Mouse (Mus musculus) midbrain, embryonic 15.5 days (tissue): ENCODE measurements around the gene 1700013G24Rik. TPM values are rescaled to one million over a fixed set of nuclear protein-coding genes. Genes with fewer than 3 reads are reported as not detected.

Experiments
- ATAC-seq: fragments of 200-750 bp; cut with Nextera tagmentation; replicated peaks from 2 replicates; pipeline ENCODE4 v1.8.0; 2017; ENCODE audit warnings: moderate TSS enrichment
- H3K27ac ChIP-seq: fragments of 300-500 bp; sonication (generic); 2 replicates; pipeline ENCODE4 v1.5.1; 2015; ENCODE audit warnings: mild to moderate bottlenecking, inconsistent platforms
- H3K27me3 ChIP-seq: fragments of 300-500 bp; sonication (generic); replicated peaks from 2 replicates; pipeline ENCODE4 v1.6.1; 2015; ENCODE audit warnings: inconsistent platforms
- H3K36me3 ChIP-seq: fragments of 300-500 bp; sonication (generic); replicated peaks from 2 replicates; pipeline ENCODE4 v1.6.1; 2015; ENCODE audit warnings: inconsistent platforms
- H3K4me1 ChIP-seq: fragments of 300-500 bp; sonication (generic); 2 replicates; pipeline ENCODE4 v1.6.1; 2015; ENCODE audit warnings: inconsistent platforms
- H3K4me2 ChIP-seq: fragments of 300-500 bp; sonication (generic); 2 replicates; pipeline ENCODE4 v1.6.1; 2015; ENCODE audit warnings: inconsistent platforms, mild to moderate bottlenecking, moderate library complexity
- H3K4me3 ChIP-seq: fragments of 300-500 bp; sonication (generic); 2 replicates; pipeline ENCODE4 v1.5.1; 2015; ENCODE audit warnings: mild to moderate bottlenecking, inconsistent platforms
- H3K9ac ChIP-seq: fragments of 300-500 bp; sonication (generic); 2 replicates; pipeline ENCODE4 v1.6.1; 2015; ENCODE audit warnings: mild to moderate bottlenecking, inconsistent platforms
- H3K9me3 ChIP-seq: fragments of 300-500 bp; sonication (generic); 2 replicates; pipeline ENCODE4 v1.6.1; 2016; ENCODE audit warnings: inconsistent platforms
- WGBS: fragments of 180-500 bp; shearing (Covaris S2); methylation state at CpG from one replicate; pipeline ENCODE4 v1.1.7; 2015; ENCODE audit warnings: mixed read lengths; 5-methylcytosine and 5-hydroxymethylcytosine counted together
- polyA plus RNA-seq: library from polyadenylated mRNA; unstranded; fragments of >200 nt; fragmentation: Nextera tagmentation; extraction: Ambion mirVana; gene quantifications from 2 replicates; pipeline ENCODE4 v1.2.1, GENCODE M21; 2015

Gene 1700013G24Rik
- polyA plus RNA-seq, 1 experiment from 2014 or later = not detected

GRCm38 (mm10) chr4:137493187-137493586 is 40.1 kb downstream of the 1700013G24Rik start:
- no peak overlapping the region for H3K9ac ChIP-seq
- H3K27me3 ChIP-seq = no peaks in the 10 kb centered on the region
- 94% methylated on average over 4 of the region's 4 CpGs for WGBS
- H3K9me3 ChIP-seq = no peaks in the 10 kb centered on the region
- H3K4me2 ChIP-seq = no peak overlapping the region
- no peak for ATAC-seq
- H3K27ac ChIP-seq = no peak overlapping the region
- H3K4me1 ChIP-seq = peaks cover 22% of the 10 kb centered on the region; the same call in 1 of the 2 replicates
- no peaks in the 10 kb centered on the region for H3K36me3 ChIP-seq
- H3K4me3 ChIP-seq = no peak overlapping the region

DNA sequence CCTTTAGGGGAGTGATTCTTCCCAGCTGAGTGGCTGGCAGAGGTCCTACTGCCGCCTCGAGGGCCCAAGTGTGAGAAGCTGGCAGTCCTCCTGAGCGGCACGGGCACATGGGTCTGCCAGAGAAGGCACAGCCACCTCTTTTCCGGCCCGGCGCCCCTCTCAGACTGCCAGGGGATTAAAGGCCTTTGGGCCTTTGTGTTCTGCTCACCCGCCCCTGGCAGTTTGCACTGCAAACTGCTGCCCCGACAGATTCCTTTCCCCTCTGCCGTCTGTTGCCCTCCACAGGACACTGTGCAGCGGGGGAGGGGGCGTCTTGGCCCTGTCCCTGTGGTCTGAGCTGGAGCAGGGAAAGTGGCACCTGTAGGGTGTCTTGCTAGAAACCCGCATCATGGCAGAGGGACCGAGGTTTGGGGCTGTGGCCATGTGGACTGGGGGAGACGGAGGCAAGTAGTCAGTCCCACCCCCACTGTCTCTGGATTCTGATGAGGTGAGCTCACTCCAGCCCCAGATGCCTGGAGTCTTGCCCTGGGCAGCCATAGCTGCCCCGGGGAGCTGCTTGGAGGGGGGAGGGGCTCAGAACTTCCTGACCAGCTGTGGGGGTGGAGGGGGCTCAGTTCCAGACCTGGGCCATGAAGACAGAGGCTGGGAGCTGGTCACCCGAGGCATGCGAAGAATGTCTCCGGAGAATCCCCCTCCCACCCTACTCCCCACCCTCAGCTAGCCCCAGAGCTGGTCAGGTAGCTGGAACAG is 41.8 kb downstream of the 1700013G24Rik start:
- H3K27me3 ChIP-seq = no peaks in the 10 kb centered on the region
- H3K27ac ChIP-seq = peak overlapping the region; percentile 53; the same call in 1 of the 2 replicates
- H3K4me1 ChIP-seq = peaks cover 12% of the 10 kb centered on the region; the same call in 1 of the 2 replicates
- no peak overlapping the region for H3K4me3 ChIP-seq
- ATAC-seq = peak; percentile 54
- no peaks in the 10 kb centered on the region for H3K36me3 ChIP-seq
- no peaks in the 10 kb centered on the region for H3K9me3 ChIP-seq
- H3K9ac ChIP-seq = no peak overlapping the region
- whole genome bisulfite sequencing = 8% methylated on average over 19 of the region's 19 CpGs
- H3K4me2 ChIP-seq = no peak overlapping the region

DNA sequence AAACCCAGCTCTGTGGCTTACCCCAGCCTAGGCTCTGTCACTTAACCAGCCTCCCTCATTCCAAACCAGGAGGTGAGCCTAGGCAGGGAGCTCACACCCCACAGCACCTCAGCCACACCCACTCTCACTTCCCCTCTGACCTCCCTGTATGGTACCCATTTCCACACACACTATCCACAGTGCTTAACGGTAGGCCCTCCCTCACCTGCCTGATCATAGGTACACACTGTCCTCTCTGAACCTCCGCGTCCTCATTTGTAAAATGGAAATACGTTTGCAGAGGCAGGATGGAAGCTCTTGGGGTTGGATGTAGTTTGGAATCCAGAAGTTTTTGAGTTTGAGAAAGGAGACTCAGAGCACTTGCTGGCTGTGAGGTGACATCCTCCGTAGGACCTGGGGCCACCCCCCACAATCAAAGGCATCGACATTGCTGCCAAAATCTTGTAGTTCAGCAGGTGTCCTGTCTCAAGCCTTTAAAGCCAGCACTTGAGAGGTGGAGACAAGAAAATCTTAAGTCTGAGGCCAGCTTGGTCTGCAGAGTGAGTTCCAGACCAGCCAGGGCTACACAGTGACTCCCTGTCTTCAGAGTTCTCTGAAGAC is 42.5 kb downstream of the 1700013G24Rik start:
- H3K9ac ChIP-seq = no peak overlapping the region
- peaks cover 12% of the 10 kb centered on the region; the same call in 1 of the 2 replicates for H3K4me1 ChIP-seq
- no peak overlapping the region for H3K4me3 ChIP-seq
- no peaks in the 10 kb centered on the region for H3K9me3 ChIP-seq
- no peaks in the 10 kb centered on the region for H3K36me3 ChIP-seq
- 69% methylated on average over 6 of the region's 6 CpGs for WGBS
- H3K4me2 ChIP-seq = no peak overlapping the region
- ATAC-seq = no peak
- H3K27ac ChIP-seq = no peak overlapping the region
- no peaks in the 10 kb centered on the region for H3K27me3 ChIP-seq

DNA sequence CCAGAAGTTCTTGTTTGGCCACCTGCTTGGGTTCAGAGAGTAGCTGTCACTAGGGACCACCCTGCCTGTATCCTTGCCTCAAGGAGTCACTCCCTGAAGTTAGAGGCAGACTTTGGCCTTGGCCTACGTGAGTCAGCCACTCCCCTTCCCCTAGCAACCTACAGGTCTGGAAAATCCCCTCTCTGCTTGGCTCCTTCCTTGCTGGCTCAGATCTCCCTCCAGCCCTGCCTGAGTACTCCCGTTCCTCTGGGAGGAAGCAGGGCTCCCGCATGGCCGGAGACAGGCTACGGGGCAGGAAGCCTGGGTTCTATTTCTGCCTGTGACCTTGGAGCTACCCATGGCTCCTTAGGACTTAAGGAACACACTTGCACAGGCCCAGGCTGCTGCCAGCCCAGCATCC is 44.3 kb downstream of the 1700013G24Rik start:
- ATAC-seq = no peak
- no peaks in the 10 kb centered on the region for H3K36me3 ChIP-seq
- no peak overlapping the region for H3K4me2 ChIP-seq
- H3K9ac ChIP-seq = no peak overlapping the region
- no peak overlapping the region for H3K27ac ChIP-seq
- no peak overlapping the region for H3K4me3 ChIP-seq
- no peaks in the 10 kb centered on the region for H3K9me3 ChIP-seq
- WGBS = 72% methylated on average over 5 of the region's 5 CpGs
- H3K4me1 ChIP-seq = peaks cover 12% of the 10 kb centered on the region; the same call in 1 of the 2 replicates
- H3K27me3 ChIP-seq = no peaks in the 10 kb centered on the region

- Histone ChIP-seq H3K9ac (no peak overlapping the region), H3K4me2 (no peak overlapping the region), H3K27me3 (no peaks in the 10 kb centered on the region), H3K4me1 (peaks cover 12% of the 10 kb centered on the region; the same call in 1 of the 2 replicates), H3K9me3 (no peaks in the 10 kb centered on the region), H3K4me3 (no peak overlapping the region), H3K27ac (no peak overlapping the region; the same call in 1 of the 2 replicates), H3K36me3 (no peaks in the 10 kb centered on the region)
- no peak for ATAC-seq
- WGBS = 79% methylated on average over 9 of the region's 9 CpGs
Measured at GRCm38 (mm10) chr4:137497892-137498722, 45.0 kb downstream of the 1700013G24Rik start.

GRCm38 (mm10) chr4:137498882-137499583 is 45.9 kb downstream of the 1700013G24Rik start:
- Histone ChIP-seq H3K36me3 (no peaks in the 10 kb centered on the region), H3K9me3 (no peaks in the 10 kb centered on the region), H3K27ac (no peak overlapping the region), H3K27me3 (no peaks in the 10 kb centered on the region), H3K4me2 (no peak overlapping the region), H3K4me1 (peaks cover 12% of the 10 kb centered on the region; the same call in 1 of the 2 replicates), H3K4me3 (no peak overlapping the region), H3K9ac (no peak overlapping the region)
- no peak for ATAC-seq
- 89% methylated on average over 9 of the region's 9 CpGs for WGBS

GRCm38 (mm10) chr4:137500149-137500548 is 47.1 kb downstream of the 1700013G24Rik start:
- WGBS = 79% methylated on average over 12 of the region's 12 CpGs
- ATAC-seq = no peak
- no peaks in the 10 kb centered on the region for H3K9me3 ChIP-seq
- no peak overlapping the region for H3K4me3 ChIP-seq
- no peak overlapping the region for H3K27ac ChIP-seq
- H3K4me1 ChIP-seq = peaks cover 2% of the 10 kb centered on the region; the same call in 1 of the 2 replicates
- H3K27me3 ChIP-seq = no peaks in the 10 kb centered on the region
- no peak overlapping the region for H3K4me2 ChIP-seq
- no peak overlapping the region for H3K9ac ChIP-seq
- no peaks in the 10 kb centered on the region for H3K36me3 ChIP-seq

DNA sequence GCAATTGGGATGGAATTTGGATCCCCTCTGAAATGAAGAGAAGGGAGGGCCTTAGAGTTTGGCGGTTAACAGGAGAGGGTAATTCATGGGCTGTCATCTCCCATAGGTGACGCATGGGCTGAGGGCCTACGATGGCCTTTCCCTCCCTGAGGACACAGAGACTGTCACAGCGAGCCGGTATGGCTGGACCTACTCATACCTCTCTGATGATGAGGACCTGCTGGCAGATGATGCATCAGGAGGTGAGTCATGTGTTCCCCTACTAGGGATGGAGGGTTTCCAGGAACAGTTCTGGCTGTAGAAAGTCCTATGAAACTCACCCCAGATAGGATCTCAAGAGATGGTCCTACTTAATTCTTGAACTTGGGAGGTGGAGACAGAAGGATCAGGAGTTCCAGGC is 47.9 kb downstream of the 1700013G24Rik start:
- whole genome bisulfite sequencing = 98% methylated on average over 5 of the region's 5 CpGs
- no peaks in the 10 kb centered on the region for H3K36me3 ChIP-seq

DNA sequence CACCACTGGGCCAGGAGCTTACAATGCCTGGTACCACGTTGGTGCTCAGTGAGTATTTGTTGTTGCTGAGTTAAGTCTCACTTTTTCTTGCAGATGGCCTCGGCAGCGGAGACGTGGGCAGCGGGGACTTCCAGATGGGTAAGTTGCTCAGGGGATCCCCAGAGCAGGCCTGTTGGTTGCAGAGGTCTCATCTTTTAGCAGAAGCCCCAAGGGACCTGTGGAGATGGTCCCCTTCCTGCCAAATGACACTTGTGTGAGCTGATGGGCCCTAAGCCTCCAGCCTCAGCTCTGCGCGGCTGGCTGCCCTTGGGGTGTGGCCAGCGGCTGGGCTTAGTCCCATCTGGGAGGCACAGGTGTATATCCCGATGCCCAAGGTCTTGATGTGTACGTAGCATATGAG is 49.1 kb downstream of the 1700013G24Rik start:
- no peaks in the 10 kb centered on the region for H3K27me3 ChIP-seq
- no peaks in the 10 kb centered on the region for H3K4me1 ChIP-seq
- no peak for ATAC-seq
- no peaks in the 10 kb centered on the region for H3K36me3 ChIP-seq
- H3K4me2 ChIP-seq = no peak overlapping the region
- WGBS = 88% methylated on average over 10 of the region's 10 CpGs
- H3K27ac ChIP-seq = no peak overlapping the region
- H3K9ac ChIP-seq = no peak overlapping the region
- H3K4me3 ChIP-seq = no peak overlapping the region
- no peaks in the 10 kb centered on the region for H3K9me3 ChIP-seq

More for the DNA sequence above, 47.9 kb downstream of the 1700013G24Rik start:
- Histone ChIP-seq H3K9me3 (no peaks in the 10 kb centered on the region), H3K4me3 (no peak overlapping the region), H3K9ac (no peak overlapping the region), H3K4me2 (no peak overlapping the region), H3K27ac (no peak overlapping the region), H3K27me3 (no peaks in the 10 kb centered on the region), H3K4me1 (no peaks in the 10 kb centered on the region)
- no peak for ATAC-seq

GRCm38 (mm10) chr4:137502801-137503200 is 49.7 kb downstream of the 1700013G24Rik start:
- H3K27ac ChIP-seq = no peak overlapping the region
- no peaks in the 10 kb centered on the region for H3K27me3 ChIP-seq
- no peaks in the 10 kb centered on the region for H3K9me3 ChIP-seq
- H3K4me3 ChIP-seq = no peak overlapping the region
- H3K4me2 ChIP-seq = no peak overlapping the region
- no peak overlapping the region for H3K9ac ChIP-seq
- no peaks in the 10 kb centered on the region for H3K36me3 ChIP-seq
- WGBS = 82% methylated on average over 7 of the region's 7 CpGs
- no peak for ATAC-seq
- H3K4me1 ChIP-seq = no peaks in the 10 kb centered on the region

GRCm38 (mm10) chr4:137503509-137503971 is 50.5 kb downstream of the 1700013G24Rik start:
- no peak overlapping the region for H3K4me2 ChIP-seq
- no peaks in the 10 kb centered on the region for H3K36me3 ChIP-seq
- H3K4me3 ChIP-seq = no peak overlapping the region
- H3K27me3 ChIP-seq = no peaks in the 10 kb centered on the region
- no peaks in the 10 kb centered on the region for H3K9me3 ChIP-seq
- no peak overlapping the region for H3K9ac ChIP-seq
- WGBS = 82% methylated on average over 6 of the region's 6 CpGs
- H3K27ac ChIP-seq = no peak overlapping the region
- no peaks in the 10 kb centered on the region for H3K4me1 ChIP-seq
- no peak for ATAC-seq
